Mouse (Mus musculus) splenic B cell, adult 2 months (primary cell): ENCODE results near the gene Pnma1.

ENCODE experiments used
- DNase-seq: peaks from one replicate; pipeline ENCODE4 v3.0.0-alpha.2; 2011; ENCODE audit warnings: low read depth, low spot score
- H3K27me3 ChIP-seq: 2 replicates; pipeline ENCODE4 v1.6.1; 2012; ENCODE audit warnings: mild to moderate bottlenecking, low read length, moderate library complexity, mixed read lengths; ENCODE audit not compliant: control insufficient read depth, poor library complexity, insufficient read depth, severe bottlenecking
- H3K36me3 ChIP-seq: 2 replicates; pipeline ENCODE4 v1.6.1; 2012; ENCODE audit warnings: mild to moderate bottlenecking, low read length, moderate library complexity, mixed read lengths; ENCODE audit not compliant: control insufficient read depth, poor library complexity, insufficient read depth, severe bottlenecking

Gene Pnma1

GRCm38 (mm10) chr12:84186536-84186935 is 38.2 kb upstream of the Pnma1 start:
- peaks cover 6% of the 10 kb centered on the region; the same call in 1 of the 2 replicates for H3K36me3 ChIP-seq
- no peak for DNase-seq
- no peaks in the 10 kb centered on the region for H3K27me3 ChIP-seq

- no peak for DNase-seq
- no peaks in the 10 kb centered on the region for H3K27me3 ChIP-seq
- peaks cover 6% of the 10 kb centered on the region; the same call in 1 of the 2 replicates for H3K36me3 ChIP-seq
Observed at GRCm38 (mm10) chr12:84185547-84185946, 37.3 kb upstream of the Pnma1 start.

GRCm38 (mm10) chr12:84184979-84185378 is 36.7 kb upstream of the Pnma1 start:
- DNase-seq: no peak
- Histone ChIP-seq H3K36me3 (peaks cover 6% of the 10 kb centered on the region; the same call in 1 of the 2 replicates), H3K27me3 (no peaks in the 10 kb centered on the region)

GRCm38 (mm10) chr12:84181999-84182398 is 33.7 kb upstream of the Pnma1 start:
- DNase-seq: no peak
- Histone ChIP-seq H3K36me3 (peaks cover 6% of the 10 kb centered on the region; the same call in 1 of the 2 replicates), H3K27me3 (no peaks in the 10 kb centered on the region)

GRCm38 (mm10) chr12:84180701-84181435 is 32.6 kb upstream of the Pnma1 start:
- peak; percentile 62 for DNase-seq
- no peaks in the 10 kb centered on the region for H3K27me3 ChIP-seq
- peaks cover 2% of the 10 kb centered on the region; the same call in 1 of the 2 replicates for H3K36me3 ChIP-seq

GRCm38 (mm10) chr12:84180090-84180489 is 31.8 kb upstream of the Pnma1 start:
- no peak for DNase-seq
- H3K27me3 ChIP-seq: no peaks in the 10 kb centered on the region
- peaks cover 2% of the 10 kb centered on the region; the same call in 1 of the 2 replicates for H3K36me3 ChIP-seq

- no peaks in the 10 kb centered on the region for H3K27me3 ChIP-seq
- H3K36me3 ChIP-seq: peaks cover 2% of the 10 kb centered on the region; the same call in 1 of the 2 replicates
- no peak for DNase-seq
Observed at GRCm38 (mm10) chr12:84178652-84179445, 30.6 kb upstream of the Pnma1 start.

- H3K27me3 ChIP-seq: no peaks in the 10 kb centered on the region
- DNase-seq: no peak
- peaks cover 8% of the 10 kb centered on the region; the same call in 1 of the 2 replicates for H3K36me3 ChIP-seq
Observed at GRCm38 (mm10) chr12:84178052-84178451, 29.8 kb upstream of the Pnma1 start.

GRCm38 (mm10) chr12:84176886-84177765 is 28.8 kb upstream of the Pnma1 start:
- no peaks in the 10 kb centered on the region for H3K27me3 ChIP-seq
- DNase-seq: peak; percentile 70
- H3K36me3 ChIP-seq: peaks cover 14% of the 10 kb centered on the region; the same call in 1 of the 2 replicates

- Histone ChIP-seq H3K36me3 (peaks cover 17% of the 10 kb centered on the region), H3K27me3 (no peaks in the 10 kb centered on the region)
- peak; percentile 75 for DNase-seq
Observed at GRCm38 (mm10) chr12:84176126-84176769, 28.0 kb upstream of the Pnma1 start.

- Histone ChIP-seq H3K27me3 (no peaks in the 10 kb centered on the region), H3K36me3 (peaks cover 20% of the 10 kb centered on the region)
- DNase-seq: peak; percentile 85
Observed at GRCm38 (mm10) chr12:84175659-84176061, 27.4 kb upstream of the Pnma1 start.

GRCm38 (mm10) chr12:84174871-84175270 is 26.6 kb upstream of the Pnma1 start:
- DNase-seq: no peak
- Histone ChIP-seq H3K27me3 (no peaks in the 10 kb centered on the region), H3K36me3 (peaks cover 23% of the 10 kb centered on the region)

GRCm38 (mm10) chr12:84174190-84174811 is 26.0 kb upstream of the Pnma1 start:
- peaks cover 25% of the 10 kb centered on the region for H3K36me3 ChIP-seq
- DNase-seq: peak; percentile 19

More at GRCm38 (mm10) chr12:84174190-84174811, 26.0 kb upstream of the Pnma1 start:
- H3K27me3 ChIP-seq: no peaks in the 10 kb centered on the region
